Mouse (Mus musculus): Measurements from ENCODE around the gene Gm10392.
"Not testable (repeated sequence)": the region's sequence is repeated elsewhere in the genome, so short reads cannot be mapped to it uniquely, and the experiment has no call there.

Gene Gm10392

DNA sequence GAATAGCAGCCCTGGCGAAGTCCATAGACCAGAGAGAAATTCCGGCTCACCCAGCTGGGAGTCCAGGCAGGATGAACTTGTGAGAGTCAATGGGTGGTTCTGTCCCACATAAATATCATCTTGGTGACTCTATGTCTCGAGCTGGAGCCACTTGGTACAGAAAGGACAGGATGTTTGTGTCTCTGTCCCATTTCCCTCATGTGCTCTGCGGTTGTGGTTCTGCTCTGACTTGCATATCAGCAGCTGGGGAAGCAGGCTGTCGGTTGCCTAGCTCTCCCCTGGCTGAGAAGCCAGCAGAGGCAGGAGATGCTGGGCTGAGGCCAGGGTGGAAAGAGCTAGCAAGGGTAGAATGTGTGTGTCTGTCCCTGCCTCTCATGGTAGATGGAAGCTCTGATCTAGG, at the start of gene Gm10392:
Gm10392 (minus strand) TSS at position 156 of the 400 bp plus-strand sequence.
- no peak for DNase-seq (ENCODE audit: low spot score in 2 of 2)

DNA sequence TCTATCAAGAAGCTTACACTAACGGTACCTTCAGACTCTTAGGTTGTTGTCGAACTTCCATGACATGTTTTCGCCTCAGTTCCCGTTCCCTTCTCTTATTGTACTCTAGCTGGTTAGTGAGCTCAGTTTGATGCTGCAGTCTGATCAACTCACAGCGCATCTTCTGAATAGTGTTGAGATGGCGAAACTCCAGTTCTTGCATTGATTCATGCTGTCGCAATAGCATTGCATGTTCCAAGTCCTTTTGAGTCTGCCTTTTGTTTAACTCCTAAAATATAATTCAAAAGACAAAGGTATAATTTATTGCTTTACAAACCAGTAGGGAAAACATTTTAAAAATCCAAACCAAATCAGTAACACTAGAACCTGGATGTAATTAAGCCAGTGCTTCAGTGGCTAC, 26.3 kb upstream of the Gm10392 start:
- no peak for DNase-seq (ENCODE audit: low spot score in 2 of 2)

DNA sequence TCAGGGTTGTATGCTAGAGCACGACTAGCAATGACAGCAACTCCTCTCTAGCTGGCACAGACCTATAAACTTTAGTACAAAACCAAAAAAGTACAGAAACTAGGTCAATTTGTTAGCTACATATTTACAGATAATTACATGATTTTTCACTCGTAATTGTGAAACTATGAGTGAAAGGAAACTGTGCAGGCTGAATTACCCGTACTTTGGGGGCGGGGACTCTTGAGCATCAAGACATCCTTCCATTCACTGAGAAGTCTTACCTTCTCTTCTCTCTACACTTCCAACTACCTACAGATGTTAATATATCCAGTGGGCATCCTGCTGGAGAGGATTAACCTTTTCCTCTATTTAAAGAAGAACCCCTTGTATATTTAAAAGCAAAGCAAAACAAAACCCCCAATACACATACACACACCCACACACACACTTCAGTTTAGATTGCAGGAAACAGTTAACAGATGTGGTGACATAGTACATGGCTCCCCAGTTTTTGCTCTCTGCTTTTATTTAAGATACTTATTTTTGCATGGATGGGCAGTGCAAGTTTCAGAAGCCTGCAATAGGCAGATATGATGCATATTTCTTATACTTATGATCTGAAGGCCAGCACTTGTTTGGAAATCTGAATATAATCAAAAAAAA, 13.3 kb upstream of the Gm10392 start:
- DNase-seq (ENCODE audit: low spot score in 2 of 2), result no peak

DNA sequence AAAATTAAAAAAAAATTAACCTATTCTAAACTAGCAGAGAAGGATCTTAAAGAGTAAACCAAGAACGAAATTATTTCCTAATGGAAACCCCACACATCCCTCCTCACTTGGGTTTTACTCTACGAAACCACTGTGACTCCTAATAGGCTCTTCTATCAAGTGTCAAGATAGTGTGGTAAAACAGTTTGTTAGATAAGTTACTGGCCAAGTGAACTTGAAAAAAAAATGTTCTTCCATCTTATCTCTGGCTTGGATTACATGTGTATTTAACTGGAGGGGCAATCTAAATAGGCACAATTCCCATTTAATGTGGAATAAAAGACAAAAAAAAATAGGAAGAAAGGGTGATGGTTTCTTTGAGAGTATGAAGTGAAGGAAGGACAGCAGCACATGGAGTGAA, 11.9 kb upstream of the Gm10392 start:
- DNase-seq (ENCODE audit: low spot score in 2 of 2), result no peak

DNA sequence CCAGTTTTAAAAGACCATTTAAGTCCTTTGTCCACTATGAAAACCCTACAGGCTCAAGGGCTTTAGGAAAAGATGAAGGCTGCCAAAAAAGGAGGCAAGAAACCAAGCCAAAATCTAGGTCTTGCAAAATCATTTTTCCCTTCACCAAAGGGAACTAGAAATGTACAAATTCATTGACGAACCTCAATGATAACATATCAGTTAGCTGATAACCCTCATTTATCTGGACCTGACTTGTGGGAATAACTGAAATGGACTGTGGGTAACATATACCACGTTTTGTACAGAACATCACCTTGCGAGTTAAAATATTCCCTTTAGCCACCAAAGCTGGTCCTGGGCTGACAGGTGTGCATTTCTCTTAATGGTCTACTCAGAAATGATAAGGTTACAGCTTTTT, 10.6 kb upstream of the Gm10392 start:
- DNase-seq (ENCODE audit: low spot score in 2 of 2), result no peak

DNA sequence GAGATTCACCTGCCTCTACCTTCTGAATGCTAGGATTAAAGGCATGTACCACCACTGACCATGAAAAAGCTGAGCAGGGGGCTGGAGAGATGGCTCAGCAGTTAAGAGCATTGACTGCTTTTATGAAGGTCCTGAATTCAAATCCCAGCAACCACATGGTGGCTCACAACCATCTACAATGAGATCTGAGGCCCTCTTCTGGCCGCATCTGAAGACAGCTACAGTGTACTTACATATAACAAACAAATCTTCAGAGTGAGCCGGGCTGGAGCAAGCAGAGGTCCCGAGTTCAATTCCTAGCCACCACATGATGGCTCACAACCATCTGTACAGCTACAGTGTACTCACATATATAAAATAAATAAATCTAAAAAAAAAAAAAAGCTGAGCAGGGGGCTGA, 9.4 kb upstream of the Gm10392 start:
- not testable (repeated sequence) for DNase-seq (ENCODE audit: low spot score in 2 of 2)

DNA sequence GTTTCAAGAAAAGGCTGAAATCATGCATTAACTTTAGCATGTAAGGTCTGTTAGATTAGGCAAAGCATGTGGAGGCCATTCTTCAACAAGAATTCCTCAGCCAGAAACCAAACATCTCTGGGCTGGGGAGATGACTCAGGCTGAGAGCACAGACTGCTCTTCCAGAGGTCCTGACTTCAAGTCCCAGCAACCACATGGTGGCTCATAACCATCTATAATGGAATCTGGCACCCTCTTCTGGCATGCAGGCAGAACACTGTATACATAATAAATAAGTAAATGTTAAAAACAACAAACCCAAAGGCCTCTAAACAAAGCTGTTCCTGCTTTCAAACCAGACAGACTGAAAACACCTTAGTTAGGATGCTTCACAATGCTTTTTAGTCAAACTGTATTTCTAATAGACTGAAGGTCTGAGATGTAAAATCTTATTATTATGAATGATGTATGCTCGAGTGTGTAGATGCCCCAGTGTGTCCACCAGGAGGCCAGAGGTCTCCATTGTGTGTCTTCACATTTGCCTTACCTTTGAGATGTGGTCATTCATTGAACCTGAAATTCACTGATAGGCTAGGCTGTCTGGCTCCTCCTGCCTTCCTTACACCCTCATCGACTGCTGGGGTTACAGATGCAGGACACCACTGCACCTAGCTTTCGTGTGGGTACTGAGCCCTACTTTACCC, 6.9 kb upstream of the Gm10392 start:
- DNase-seq (ENCODE audit: low spot score in 2 of 2), result no peak

DNA sequence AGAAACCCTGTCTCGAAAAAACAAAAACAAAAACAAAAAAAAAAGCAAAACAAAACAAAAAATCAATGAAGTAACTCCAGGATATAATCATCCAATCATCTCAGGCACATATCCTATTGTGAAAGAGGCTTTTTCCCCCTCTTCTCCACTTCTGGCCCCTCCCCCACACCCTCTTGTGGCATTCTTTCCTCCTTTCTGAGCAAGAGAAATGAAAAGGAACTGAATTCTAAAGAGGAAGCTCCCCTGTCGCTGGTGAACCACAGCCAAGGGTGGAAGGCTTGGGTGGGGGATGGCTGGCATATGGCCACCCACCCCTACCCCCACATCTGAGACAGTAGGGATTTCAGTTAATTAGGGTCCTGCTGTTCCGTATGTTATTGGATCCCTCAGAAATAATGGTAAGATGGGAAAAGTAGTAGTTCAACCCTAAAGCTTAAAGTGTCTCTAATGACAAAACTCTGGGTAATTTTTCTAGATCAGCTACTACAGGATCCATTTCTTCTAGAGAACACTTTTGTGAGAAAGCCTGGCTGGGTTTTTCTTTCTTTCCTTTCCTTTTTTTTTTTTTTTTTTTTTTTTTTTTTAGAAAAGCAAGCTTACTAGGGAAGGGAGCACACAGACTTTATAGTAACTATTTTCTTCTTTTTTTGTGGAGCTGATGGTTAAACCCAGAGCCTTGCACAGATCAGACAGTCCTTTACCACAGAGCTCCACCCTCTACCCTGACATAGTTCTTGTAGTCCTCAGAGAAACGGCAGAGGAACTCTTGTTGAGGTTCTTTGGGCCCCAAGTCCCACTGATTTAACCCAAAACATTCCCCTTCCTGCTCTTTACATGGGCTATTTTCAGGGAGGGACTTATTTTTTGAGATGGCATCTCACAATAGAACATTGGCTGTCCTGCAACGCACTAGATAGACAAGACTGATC, 1.9 kb upstream of the Gm10392 start:
- DNase-seq (ENCODE audit: low spot score in 2 of 2), result no peak

DNA sequence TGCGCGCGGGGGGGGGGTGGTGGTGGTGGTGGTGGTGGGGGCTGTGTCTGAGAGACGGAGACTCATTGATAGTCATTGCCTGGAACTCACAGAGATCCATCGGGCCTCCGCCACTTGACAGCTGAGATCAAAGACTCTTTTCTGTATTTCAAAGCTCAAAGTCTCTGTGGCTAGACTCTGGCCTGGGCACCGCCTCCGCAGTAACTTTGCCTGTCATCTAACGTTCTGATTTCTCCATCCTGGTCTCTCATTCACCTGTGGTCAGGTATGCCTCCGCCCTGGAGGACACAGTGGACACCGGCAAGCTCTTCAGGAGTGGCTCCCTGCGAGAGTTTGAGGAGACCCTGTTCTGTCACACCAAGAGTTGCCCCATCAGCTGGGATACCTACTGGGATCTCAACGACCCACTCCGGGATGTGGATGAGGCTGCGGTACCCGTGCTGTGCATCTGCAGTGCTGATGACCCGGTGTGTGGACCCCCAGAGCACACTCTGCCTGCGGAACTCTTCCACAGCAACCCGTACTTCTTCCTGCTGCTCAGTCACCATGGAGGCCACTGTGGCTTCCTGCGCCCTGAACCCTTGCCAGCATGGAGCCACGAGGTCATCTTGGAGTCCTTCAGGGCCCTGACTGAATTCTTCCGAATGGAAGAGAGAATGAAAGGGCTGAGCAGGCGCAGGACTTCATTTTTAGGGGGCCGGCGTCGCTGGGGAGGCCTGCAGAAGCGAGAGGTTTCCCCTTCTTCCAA, 773 bp downstream of the Gm10392 start:
- no peak for DNase-seq (ENCODE audit: low spot score in 2 of 2)

DNA sequence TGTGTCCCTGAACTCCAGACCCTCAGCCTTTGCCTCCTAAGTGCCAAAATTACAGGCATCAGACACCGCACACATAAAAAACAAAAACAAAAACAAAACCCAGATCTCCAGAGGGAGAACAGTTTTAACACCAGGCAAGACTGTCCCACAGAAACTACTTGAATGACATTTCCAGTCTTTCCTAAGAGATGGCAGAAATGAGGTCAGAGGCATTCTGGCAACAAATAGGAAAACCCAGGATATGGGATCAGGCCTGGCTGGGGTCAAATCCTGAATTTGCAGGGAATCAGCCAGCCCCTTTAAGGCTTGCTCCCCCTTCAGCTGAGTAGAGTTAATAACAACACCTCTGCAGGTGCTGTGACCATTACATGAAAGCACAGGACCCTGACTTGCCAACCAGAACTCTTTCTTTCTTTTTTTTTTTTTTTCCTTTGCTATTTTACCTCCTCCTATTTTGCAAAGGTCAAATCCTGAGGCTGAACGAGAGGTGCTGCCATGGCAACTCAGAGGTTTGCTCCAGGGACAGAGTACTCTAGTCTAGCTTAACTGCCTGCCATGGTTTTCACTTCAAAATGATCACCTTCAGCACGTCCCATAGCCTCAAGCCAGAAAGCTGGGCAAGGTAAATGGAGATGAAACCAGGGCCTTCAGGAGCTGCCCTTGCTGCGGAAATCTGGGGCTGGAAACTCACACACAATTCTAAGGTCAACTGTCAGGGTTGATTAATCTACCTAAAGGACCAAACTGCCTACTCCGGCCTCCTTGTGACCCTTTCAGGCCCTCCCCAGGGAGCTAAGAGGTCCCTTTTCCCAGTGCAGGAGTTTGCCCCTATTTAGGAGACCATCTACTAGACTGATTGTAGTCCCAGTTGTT, 2.2 kb downstream of the Gm10392 start:
- DNase-seq (ENCODE audit: low spot score in 2 of 2), result no peak

DNA sequence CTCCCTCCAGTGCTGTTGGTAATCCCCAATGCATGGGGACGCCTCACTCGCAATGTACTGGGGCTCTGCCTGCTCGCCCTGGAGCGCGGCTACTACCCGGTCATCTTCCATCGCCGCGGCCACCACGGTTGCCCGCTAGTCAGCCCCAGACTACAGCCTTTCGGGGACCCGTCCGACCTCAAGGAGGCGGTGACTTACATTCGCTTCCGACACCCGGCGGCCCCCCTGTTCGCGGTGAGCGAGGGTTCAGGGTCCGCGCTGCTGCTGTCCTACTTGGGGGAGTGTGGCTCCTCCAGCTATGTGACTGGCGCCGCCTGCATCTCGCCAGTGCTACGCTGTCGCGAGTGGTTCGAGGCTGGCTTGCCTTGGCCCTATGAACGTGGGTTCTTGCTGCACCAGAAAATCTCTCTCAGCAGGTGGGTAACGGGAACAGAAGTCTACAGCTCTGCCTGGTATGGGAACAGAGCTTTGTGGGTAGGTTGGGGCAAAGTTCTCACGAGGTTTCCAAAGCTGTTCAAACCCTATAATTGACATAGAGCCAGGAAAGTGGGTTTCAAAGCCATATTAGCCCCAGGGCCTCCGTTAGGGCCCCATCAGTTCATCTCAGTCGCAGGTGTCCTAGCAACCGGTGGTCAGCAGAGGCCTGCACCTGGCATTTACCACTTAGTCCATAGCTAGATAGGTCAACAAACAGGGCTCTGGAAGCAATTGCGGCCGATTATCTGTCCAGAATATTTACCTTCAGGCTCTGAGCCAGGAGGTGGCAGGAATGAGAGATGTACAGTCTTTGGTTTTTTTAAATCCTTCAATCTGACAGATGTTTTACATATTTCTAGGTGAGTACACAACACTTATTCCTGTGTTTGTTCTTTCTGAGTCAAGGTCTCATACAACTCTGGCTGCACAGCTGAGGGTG, 3.1 kb downstream of the Gm10392 start, which contains the start of gene Trp53i13:
Trp53i13 (minus strand) TSS at position 344 of the 916 bp plus-strand sequence.
- no peak for DNase-seq (ENCODE audit: low spot score in 2 of 2)

DNA sequence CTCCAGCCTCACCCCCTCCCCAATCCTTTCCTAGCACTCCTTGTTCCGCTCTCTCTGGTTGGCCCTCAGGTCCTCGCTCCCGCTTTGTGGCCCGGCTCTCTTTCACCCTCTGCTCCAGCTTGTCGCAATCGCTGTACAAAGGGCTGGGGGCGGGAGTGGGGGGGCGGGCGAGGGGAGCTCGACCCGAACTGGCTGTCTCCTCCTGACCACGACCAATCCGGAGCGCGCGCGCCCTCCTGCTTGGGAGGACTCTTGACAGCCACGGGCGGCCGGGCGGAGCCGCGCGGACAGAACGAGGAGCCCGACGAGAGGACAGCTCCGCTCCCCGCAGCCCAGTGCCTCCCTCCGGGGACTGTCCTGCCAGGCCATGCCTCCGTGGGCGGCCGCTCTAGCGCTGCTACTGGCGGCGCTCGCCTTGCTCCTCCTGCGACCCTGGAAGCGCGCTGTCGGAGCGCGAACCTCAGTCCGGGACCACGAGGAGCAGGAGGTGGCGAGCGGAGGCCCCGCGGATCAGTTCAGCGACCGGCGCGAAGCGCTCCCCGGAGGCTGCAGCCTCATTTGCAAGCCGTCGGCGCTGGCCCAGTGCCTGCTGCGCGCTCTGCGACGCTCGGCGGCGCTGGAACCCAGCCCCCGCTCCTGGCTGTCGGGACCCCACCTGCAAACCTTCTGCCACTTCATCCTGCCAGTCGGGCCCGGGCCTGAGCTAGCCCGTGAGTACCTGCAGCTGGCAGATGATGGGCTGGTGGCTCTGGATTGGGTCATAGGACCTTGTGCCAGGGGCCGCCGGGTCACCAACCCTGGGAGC, 4.0 kb downstream of the Gm10392 start, which contains the start of gene Abhd15:
Abhd15 (plus strand) TSS at position 290 of the 805 bp plus-strand sequence.
- DNase-seq (ENCODE audit: low spot score in 2 of 2), result no peak

DNA sequence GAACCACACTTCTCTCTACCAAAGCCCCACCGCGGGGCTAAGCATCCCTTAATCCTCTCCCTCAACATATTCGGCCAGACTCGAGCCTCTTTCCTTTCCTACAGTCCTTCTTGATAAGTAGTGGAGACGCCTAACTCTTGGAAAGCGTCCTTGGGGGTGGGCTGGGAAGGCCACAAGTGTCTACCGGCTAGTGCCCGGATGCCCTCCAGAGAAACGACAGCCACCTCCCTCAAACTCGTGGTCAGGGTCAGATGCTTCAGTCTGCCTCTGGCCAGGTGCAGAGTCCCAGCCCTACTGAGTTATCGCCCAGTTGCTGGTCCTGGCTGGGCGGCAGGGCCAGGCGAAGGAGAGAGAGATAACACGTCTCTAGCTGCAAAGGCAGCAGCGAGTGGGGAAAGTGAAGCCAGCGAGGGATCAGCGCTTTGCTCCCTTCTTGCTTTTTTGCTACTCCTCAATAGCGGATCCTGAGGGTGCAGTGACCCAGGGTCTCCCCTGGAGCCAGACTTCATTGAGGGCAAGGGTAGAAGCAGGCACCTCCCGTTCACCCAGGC, 4.6 kb downstream of the Gm10392 start:
- DNase-seq (ENCODE audit: low spot score in 2 of 2), result no peak

DNA sequence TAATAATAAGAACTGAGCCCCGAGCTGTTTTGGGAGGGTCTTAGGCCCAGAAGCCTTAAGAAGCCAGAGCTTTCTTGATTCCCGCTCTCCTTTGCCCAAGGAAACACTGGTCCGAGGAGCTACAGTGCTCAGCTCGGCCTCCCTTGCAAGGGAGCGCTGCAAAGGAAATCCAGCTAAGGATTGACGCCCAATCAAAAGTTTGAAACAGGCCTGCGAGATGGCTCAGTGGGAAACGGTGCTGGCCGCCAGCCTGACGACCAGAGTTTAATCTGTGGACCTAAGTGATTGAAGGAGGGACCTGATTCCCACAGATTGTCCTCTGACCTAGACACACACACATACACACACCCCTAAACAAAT, 5.2 kb downstream of the Gm10392 start:
- DNase-seq (ENCODE audit: low spot score in 2 of 2), result no peak

DNA sequence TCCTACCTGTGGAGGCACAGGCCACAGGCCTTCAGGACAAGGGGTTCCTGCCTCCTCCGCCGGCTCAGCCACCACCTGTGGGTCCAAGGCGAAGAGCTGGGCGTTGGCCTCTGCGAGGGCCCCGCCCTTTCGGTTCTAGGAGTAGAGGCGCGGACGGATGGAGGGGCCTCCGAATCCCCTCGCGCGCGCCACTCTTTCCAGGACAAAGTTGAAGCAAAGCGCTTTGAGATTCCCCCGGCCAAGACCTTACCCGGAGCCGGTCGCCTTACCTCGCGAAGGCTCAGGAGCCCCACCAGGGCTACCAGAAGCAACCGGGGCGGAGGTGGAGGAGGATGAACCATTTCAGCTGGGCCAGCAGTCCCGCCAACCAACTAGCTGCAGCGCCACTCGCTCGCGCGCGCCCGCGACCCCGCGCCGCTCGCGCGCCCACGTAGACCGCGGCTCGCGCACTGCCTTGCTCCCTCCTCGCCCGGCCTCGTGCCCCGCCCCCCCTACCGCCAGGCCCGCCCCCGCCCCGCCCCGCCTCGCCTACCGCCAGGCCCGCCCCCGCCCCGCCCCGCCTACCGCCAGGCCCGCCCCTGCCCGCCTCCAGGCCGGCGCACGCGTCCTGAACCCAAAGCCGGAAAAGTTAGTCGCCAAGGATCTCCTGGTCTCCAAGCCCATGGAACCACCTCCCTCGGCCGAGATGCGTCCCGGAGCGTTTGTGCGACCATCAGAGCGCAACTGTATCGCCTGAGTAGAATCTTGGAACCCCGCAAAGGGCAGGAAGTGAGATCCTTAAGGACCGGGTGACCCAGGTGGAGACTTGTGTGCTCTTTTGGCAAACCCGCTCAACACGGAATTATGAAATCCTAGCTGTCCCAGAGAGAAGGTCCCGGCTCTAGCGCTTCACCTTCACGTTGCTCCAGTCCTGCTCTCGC, 5.8 kb downstream of the Gm10392 start:
- DNase-seq (ENCODE audit: low spot score in 2 of 2), result peak in 1 of 2 experiments; percentile 50

DNA sequence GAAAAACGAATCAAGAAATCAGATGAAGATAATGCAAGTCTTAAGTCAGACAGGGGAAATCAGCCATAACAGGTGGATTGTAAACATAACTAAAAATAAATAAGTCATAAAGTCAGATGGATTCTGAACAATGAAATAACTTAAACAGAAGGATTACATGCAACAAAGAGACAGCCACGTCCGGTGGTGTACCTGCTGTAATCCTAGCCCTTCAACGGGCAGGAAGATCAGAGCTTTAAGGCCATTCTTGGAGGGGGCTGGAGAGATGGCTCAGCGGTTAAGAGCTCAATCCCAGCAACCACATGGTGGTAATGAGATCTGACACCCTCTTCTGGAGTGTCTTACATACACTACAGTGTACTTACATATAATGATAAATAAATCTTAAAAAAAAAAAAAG, 7.7 kb downstream of the Gm10392 start:
- DNase-seq (ENCODE audit: low spot score in 2 of 2), result no peak

All from left cerebral cortex, adult 9 months (tissue).